Mouse (Mus musculus): ENCODE measurements at regions not wholly inside any gene's neighbourhood (a gene's known extent, or its start where the extent isn't known, plus 50 kb on each side); places are given as distances from the start of the nearest gene placed in this dataset.

DNA sequence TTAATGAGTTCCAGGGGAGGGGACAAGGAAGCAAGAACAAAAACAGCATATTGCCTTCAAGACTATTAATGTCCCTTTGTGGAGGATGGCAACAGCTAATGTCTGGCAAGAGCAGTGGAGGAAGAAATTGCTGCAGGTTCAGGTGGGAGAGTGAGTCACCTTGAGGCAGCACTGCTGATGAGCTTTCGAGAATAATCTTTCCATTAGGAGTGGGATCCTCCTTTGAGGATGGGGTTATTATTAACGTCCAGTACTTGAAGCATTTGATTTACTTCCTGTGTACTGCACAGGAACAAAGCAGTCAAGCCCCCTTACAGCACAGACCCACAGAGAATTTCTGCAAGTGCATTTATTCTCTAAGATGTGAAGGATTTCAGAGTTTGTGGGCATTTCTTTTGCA is 671.2 kb upstream of the Stxbp6 start:
- H3K4me2 ChIP-seq (ENCODE audit: low read depth, low read length): no peak overlapping the region
- no peaks in the 10 kb centered on the region for H3K27me3 ChIP-seq (replicated peaks; ENCODE audit: control insufficient read depth, insufficient read depth, low read length)
- no peaks in the 10 kb centered on the region for H3K36me3 ChIP-seq (ENCODE audit: control insufficient read depth, insufficient read depth, low read length)
- H3K4me1 ChIP-seq (ENCODE audit: control insufficient read depth, insufficient read depth, low read length): no peaks in the 10 kb centered on the region
- 45% methylated on average over 2 of the region's 2 CpGs for WGBS
- H3K9me3 ChIP-seq (ENCODE audit: control insufficient read depth, low read length): no peaks in the 10 kb centered on the region
- no peak for ATAC-seq
- no peak overlapping the region for H3K4me3 ChIP-seq (ENCODE audit: low read length)
- H3K27ac ChIP-seq (ENCODE audit: low read length): no peak overlapping the region
- H3K9ac ChIP-seq (ENCODE audit: low read depth, low read length): no peak overlapping the region

DNA sequence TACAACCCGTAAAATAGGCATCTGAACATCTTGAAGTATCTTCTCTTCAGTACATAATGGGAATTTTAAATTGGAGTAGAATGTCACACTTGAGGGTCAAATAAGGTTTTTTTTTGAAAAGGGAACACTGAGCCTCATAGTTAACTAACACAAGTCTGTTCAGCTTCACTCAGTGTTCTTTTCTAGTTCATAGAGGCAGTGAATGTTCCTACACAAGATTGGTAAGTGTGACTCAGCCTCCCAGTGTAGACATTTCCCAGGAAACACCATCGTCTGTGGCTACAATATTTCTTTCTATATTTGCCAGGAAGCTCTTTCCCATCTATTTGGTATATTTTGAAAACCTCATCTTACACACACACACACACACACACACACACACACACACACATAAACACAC is 670.1 kb upstream of the Stxbp6 start:
- Histone ChIP-seq H3K27me3 (replicated peaks; ENCODE audit: control insufficient read depth, insufficient read depth, low read length) (no peaks in the 10 kb centered on the region), H3K27ac (ENCODE audit: low read length) (no peak overlapping the region), H3K36me3 (ENCODE audit: control insufficient read depth, insufficient read depth, low read length) (no peaks in the 10 kb centered on the region), H3K9ac (ENCODE audit: low read depth, low read length) (no peak overlapping the region), H3K4me3 (ENCODE audit: low read length) (no peak overlapping the region), H3K4me2 (ENCODE audit: low read depth, low read length) (no peak overlapping the region), H3K9me3 (ENCODE audit: control insufficient read depth, low read length) (no peaks in the 10 kb centered on the region), H3K4me1 (ENCODE audit: control insufficient read depth, insufficient read depth, low read length) (no peaks in the 10 kb centered on the region)
- WGBS: 86% methylated on average over 2 of the region's 2 CpGs
- no peak for ATAC-seq

DNA sequence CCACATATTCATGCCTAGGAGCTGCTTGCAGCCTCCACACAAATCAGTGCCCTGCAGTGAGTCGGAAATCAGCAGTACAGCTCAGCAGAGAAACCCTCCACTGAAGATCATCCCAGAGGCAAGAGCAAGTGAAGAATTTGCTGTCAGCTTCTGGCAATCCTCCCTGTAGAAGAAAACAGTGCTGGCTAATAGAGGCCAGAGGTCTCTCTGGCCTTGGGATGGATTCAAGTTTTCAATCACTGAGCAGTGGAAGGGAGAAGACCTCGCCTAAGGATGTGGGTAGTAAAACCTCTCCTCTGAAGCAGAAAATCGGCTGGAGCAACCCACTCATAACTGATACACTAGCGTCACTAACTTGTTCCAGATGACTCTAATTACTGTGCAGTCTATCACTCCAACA is 659.2 kb upstream of the Stxbp6 start:
- no peak overlapping the region for H3K4me2 ChIP-seq (ENCODE audit: low read depth, low read length)
- no peak overlapping the region for H3K27ac ChIP-seq (ENCODE audit: low read length)
- no peaks in the 10 kb centered on the region for H3K4me1 ChIP-seq (ENCODE audit: control insufficient read depth, insufficient read depth, low read length)
- no peak for ATAC-seq
- no peaks in the 10 kb centered on the region for H3K27me3 ChIP-seq (replicated peaks; ENCODE audit: control insufficient read depth, insufficient read depth, low read length)
- H3K4me3 ChIP-seq (ENCODE audit: low read length): no peak overlapping the region
- no peak overlapping the region for H3K9ac ChIP-seq (ENCODE audit: low read depth, low read length)
- H3K9me3 ChIP-seq (ENCODE audit: control insufficient read depth, low read length): no peaks in the 10 kb centered on the region
- H3K36me3 ChIP-seq (ENCODE audit: control insufficient read depth, insufficient read depth, low read length): no peaks in the 10 kb centered on the region
- WGBS: 57% methylated on average over 4 of the region's 4 CpGs

DNA sequence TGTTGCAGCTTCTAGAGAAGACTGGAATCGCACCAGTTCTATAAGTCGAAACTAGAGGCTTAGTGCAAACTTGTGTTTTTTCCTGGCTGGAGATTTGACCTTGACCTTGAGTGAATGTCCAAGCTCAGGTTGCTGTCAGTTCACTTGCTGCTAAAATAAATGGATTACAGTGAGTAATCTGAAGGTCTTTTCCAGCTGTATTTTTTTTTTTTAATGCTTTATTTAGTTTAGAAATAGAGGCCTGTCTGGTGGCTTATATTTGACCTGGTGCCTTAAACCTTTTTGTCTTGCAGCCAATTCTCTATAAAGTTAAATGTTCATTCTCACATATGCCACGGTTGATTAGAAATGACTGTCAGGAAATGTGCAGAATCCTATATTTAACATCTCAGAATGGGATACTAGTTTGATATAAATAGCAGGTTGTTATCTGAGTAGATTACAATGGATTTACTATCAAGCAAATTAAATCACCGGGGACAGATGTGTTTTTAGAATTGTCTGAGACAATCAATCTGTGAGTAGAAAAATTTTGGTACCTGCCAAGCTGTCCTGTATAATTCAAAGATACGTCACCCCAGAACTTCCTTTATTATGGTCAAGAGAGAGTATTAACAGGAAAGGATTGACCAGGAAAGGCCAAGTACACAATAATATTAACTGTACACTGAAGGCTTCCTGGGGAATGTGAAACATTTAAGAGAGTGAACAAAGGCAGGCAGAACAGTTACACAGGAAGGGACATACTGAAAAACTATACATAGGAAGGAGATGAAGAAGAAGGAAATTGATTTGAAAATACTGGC is 650.3 kb upstream of the Stxbp6 start:
- H3K36me3 ChIP-seq (ENCODE audit: control insufficient read depth, insufficient read depth, low read length): no peaks in the 10 kb centered on the region
- H3K4me1 ChIP-seq (ENCODE audit: control insufficient read depth, insufficient read depth, low read length): no peaks in the 10 kb centered on the region
- no peak overlapping the region for H3K9ac ChIP-seq (ENCODE audit: low read depth, low read length)
- no peak overlapping the region for H3K27ac ChIP-seq (ENCODE audit: low read length)
- no peaks in the 10 kb centered on the region for H3K27me3 ChIP-seq (replicated peaks; ENCODE audit: control insufficient read depth, insufficient read depth, low read length)
- 72% methylated on average over 5 of the region's 5 CpGs for WGBS
- no peak overlapping the region for H3K4me2 ChIP-seq (ENCODE audit: low read depth, low read length)
- no peak for ATAC-seq
- H3K9me3 ChIP-seq (ENCODE audit: control insufficient read depth, low read length): no peaks in the 10 kb centered on the region
- no peak overlapping the region for H3K4me3 ChIP-seq (ENCODE audit: low read length)

DNA sequence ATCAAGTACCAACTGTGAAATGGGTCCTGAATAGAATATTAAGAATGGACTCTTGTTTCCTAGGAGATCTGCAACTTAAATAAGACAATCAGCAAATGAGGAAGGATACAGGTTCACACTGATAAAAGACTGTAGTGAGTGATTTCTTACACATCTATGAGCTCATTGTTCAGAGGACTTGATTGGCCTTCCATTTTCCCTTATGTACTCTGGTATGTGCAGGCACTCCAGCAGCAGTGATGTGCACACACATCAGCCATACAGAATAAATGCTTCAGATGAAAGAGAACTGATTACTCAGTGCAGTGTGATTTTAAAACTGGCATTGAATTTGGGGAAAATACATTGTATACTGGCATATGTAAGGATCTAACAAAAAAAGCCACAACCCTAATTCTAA is 636.8 kb upstream of the Stxbp6 start:
- H3K4me1 ChIP-seq (ENCODE audit: control insufficient read depth, insufficient read depth, low read length): no peaks in the 10 kb centered on the region
- H3K27me3 ChIP-seq (replicated peaks; ENCODE audit: control insufficient read depth, insufficient read depth, low read length): no peaks in the 10 kb centered on the region
- H3K36me3 ChIP-seq (ENCODE audit: control insufficient read depth, insufficient read depth, low read length): no peaks in the 10 kb centered on the region
- no peak overlapping the region for H3K27ac ChIP-seq (ENCODE audit: low read length)
- H3K4me3 ChIP-seq (ENCODE audit: low read length): no peak overlapping the region
- H3K4me2 ChIP-seq (ENCODE audit: low read depth, low read length): no peak overlapping the region
- H3K9me3 ChIP-seq (ENCODE audit: control insufficient read depth, low read length): no peaks in the 10 kb centered on the region
- H3K9ac ChIP-seq (ENCODE audit: low read depth, low read length): no peak overlapping the region
- no peak for ATAC-seq

DNA sequence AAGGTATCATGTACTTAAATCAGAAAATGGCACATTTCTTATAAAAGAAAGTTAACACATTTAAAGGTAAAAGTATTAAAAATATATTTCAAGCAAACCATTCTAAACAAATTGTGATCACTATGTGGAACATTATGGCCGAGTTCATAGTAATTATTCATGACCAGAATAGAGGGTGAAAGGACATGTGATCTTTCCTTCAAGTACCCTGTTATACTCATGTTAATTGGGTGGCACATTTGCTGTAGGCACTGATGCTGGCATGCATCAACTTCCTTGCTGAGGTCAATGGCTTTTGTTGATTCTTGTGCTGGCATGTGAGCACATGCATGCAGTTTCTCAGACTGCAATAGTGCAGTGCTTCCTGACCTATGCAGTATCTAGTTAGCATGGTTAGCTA is 636.3 kb upstream of the Stxbp6 start:
- no peaks in the 10 kb centered on the region for H3K9me3 ChIP-seq (ENCODE audit: control insufficient read depth, low read length)
- no peaks in the 10 kb centered on the region for H3K4me1 ChIP-seq (ENCODE audit: control insufficient read depth, insufficient read depth, low read length)
- H3K36me3 ChIP-seq (ENCODE audit: control insufficient read depth, insufficient read depth, low read length): no peaks in the 10 kb centered on the region
- H3K27me3 ChIP-seq (replicated peaks; ENCODE audit: control insufficient read depth, insufficient read depth, low read length): no peaks in the 10 kb centered on the region
- no peak overlapping the region for H3K9ac ChIP-seq (ENCODE audit: low read depth, low read length)
- no peak overlapping the region for H3K4me2 ChIP-seq (ENCODE audit: low read depth, low read length)
- no peak for ATAC-seq
- WGBS: 79% methylated on average over 1 of the region's 1 CpGs
- no peak overlapping the region for H3K27ac ChIP-seq (ENCODE audit: low read length)
- no peak overlapping the region for H3K4me3 ChIP-seq (ENCODE audit: low read length)

DNA sequence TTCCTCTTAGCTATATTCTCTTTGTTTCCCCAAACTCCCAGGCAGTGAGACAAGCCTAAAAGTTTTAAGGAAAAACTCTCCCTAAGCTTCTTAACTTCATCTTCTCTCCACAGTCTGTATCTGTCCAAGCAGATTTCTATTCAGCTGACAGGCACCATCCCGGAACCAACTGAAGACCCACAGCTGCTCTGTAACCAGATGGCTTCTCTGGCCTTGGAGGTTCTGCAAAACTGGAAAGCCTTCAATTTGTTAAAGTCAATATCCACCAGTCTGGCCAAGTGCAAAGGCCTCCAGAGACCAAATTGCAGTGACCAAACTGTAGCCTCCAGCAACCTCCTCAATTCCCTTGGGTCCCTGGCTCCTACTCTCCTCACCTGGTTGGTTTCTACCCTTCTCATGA is 614.8 kb upstream of the Stxbp6 start:
- H3K9ac ChIP-seq (ENCODE audit: low read depth, low read length): no peak overlapping the region
- no peaks in the 10 kb centered on the region for H3K9me3 ChIP-seq (ENCODE audit: control insufficient read depth, low read length)
- ATAC-seq: no peak
- H3K27me3 ChIP-seq (replicated peaks; ENCODE audit: control insufficient read depth, insufficient read depth, low read length): no peaks in the 10 kb centered on the region
- H3K4me2 ChIP-seq (ENCODE audit: low read depth, low read length): no peak overlapping the region
- H3K27ac ChIP-seq (ENCODE audit: low read length): no peak overlapping the region
- H3K4me1 ChIP-seq (ENCODE audit: control insufficient read depth, insufficient read depth, low read length): no peaks in the 10 kb centered on the region
- WGBS: 63% methylated on average over 1 of the region's 1 CpGs
- H3K36me3 ChIP-seq (ENCODE audit: control insufficient read depth, insufficient read depth, low read length): no peaks in the 10 kb centered on the region
- H3K4me3 ChIP-seq (ENCODE audit: low read length): no peak overlapping the region

DNA sequence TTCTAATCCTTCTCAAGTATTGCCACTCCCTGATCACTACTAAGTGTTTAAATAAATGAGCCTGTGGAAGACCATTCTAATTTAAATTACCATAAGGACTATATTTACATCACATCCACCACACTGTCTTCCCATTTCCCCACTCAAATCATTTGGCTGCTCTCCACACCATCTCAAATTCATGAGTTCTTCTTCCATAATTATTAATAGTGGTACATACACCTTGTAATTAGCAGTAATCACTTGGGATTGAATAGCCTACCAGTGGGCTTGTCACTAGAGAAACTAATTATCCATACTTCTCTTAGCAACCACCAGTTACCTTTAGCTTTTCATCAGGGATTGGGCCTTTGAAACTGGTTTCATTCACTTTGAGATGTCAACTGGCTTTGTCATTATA is 612.3 kb upstream of the Stxbp6 start:
- no peak for ATAC-seq
- no peaks in the 10 kb centered on the region for H3K27me3 ChIP-seq (replicated peaks; ENCODE audit: control insufficient read depth, insufficient read depth, low read length)
- no peak overlapping the region for H3K4me3 ChIP-seq (ENCODE audit: low read length)
- H3K9ac ChIP-seq (ENCODE audit: low read depth, low read length): no peak overlapping the region
- H3K36me3 ChIP-seq (ENCODE audit: control insufficient read depth, insufficient read depth, low read length): no peaks in the 10 kb centered on the region
- no peak overlapping the region for H3K4me2 ChIP-seq (ENCODE audit: low read depth, low read length)
- H3K27ac ChIP-seq (ENCODE audit: low read length): no peak overlapping the region
- no peaks in the 10 kb centered on the region for H3K9me3 ChIP-seq (ENCODE audit: control insufficient read depth, low read length)
- no peaks in the 10 kb centered on the region for H3K4me1 ChIP-seq (ENCODE audit: control insufficient read depth, insufficient read depth, low read length)

DNA sequence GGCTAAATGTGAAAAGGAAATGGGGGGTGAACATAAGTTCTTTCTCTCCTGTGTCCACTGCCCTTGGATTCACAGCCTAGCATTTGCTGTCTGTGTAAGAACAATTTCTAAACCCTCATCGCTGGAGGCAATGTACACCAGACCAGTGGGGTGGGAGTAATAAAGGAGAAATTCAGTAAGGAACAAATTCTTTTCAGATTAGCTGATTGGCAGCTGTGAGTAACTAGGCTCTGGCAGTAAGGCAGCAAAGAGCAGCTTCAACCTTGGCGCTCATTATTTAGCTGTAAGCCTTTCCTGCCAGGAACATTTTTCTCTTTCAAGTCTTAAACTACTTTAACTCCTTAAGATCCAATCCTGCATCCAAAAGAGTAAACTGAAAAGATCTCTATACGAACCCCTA is 597.9 kb upstream of the Stxbp6 start:
- H3K4me3 ChIP-seq (ENCODE audit: low read length): no peak overlapping the region
- no peaks in the 10 kb centered on the region for H3K27me3 ChIP-seq (replicated peaks; ENCODE audit: control insufficient read depth, insufficient read depth, low read length)
- no peak overlapping the region for H3K27ac ChIP-seq (ENCODE audit: low read length)
- H3K9ac ChIP-seq (ENCODE audit: low read depth, low read length): no peak overlapping the region
- H3K4me2 ChIP-seq (ENCODE audit: low read depth, low read length): no peak overlapping the region
- no peaks in the 10 kb centered on the region for H3K9me3 ChIP-seq (ENCODE audit: control insufficient read depth, low read length)
- H3K4me1 ChIP-seq (ENCODE audit: control insufficient read depth, insufficient read depth, low read length): no peaks in the 10 kb centered on the region
- ATAC-seq: no peak
- no peaks in the 10 kb centered on the region for H3K36me3 ChIP-seq (ENCODE audit: control insufficient read depth, insufficient read depth, low read length)
- WGBS: 46% methylated on average over 3 of the region's 3 CpGs

DNA sequence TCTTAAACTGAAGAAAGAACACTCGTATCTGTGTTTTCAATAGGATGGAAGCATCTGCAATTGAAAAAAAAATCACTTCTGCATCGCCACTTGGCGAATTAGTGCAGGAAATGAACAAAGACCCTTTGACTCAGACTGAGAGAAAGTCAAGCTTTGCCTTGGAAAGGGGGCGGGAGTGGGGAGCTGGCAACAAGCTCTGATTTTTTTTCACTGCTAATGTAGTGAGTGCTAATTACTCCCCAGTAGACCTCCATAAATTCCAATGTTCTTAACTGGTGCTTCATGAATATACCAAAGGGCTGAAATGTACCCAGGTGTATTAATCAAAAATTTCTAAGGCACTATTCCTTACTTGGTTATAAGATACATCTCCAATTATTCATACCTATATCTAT is 597.0 kb upstream of the Stxbp6 start:
- H3K27me3 ChIP-seq (replicated peaks; ENCODE audit: control insufficient read depth, insufficient read depth, low read length): no peaks in the 10 kb centered on the region
- no peak overlapping the region for H3K4me2 ChIP-seq (ENCODE audit: low read depth, low read length)
- no peaks in the 10 kb centered on the region for H3K36me3 ChIP-seq (ENCODE audit: control insufficient read depth, insufficient read depth, low read length)
- no peaks in the 10 kb centered on the region for H3K9me3 ChIP-seq (ENCODE audit: control insufficient read depth, low read length)
- no peaks in the 10 kb centered on the region for H3K4me1 ChIP-seq (ENCODE audit: control insufficient read depth, insufficient read depth, low read length)
- H3K9ac ChIP-seq (ENCODE audit: low read depth, low read length): no peak overlapping the region
- H3K4me3 ChIP-seq (ENCODE audit: low read length): no peak overlapping the region
- 59% methylated on average over 4 of the region's 4 CpGs for WGBS
- no peak overlapping the region for H3K27ac ChIP-seq (ENCODE audit: low read length)
- no peak for ATAC-seq
